Mouse (Mus musculus): ENCODE measurements around the gene Hist1h4i.
"Not testable (repeated sequence)": the region's sequence is repeated elsewhere in the genome, so short reads cannot be mapped to it uniquely, and the experiment has no call there.

The Hist1h4i gene

DNA sequence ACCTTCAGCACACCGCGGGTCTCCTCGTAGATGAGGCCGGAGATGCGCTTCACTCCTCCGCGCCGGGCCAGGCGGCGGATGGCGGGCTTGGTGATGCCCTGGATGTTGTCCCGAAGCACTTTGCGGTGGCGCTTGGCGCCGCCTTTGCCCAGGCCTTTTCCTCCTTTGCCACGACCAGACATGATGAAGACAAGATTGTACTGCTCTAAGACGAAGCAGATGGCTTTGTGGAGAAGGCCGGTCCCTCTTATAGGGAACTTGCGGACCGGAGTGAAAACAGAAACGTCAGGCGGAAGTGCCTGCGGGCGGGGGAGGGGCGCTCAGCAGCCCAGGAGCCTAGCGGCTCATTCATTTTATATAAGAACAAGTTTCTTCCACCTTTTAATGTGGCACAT, at the start of gene Hist1h4i:
Hist1h4i (minus strand) TSS at position 221 of the 395 bp plus-strand sequence.
- peak; percentile 96 for DNase-seq

DNA sequence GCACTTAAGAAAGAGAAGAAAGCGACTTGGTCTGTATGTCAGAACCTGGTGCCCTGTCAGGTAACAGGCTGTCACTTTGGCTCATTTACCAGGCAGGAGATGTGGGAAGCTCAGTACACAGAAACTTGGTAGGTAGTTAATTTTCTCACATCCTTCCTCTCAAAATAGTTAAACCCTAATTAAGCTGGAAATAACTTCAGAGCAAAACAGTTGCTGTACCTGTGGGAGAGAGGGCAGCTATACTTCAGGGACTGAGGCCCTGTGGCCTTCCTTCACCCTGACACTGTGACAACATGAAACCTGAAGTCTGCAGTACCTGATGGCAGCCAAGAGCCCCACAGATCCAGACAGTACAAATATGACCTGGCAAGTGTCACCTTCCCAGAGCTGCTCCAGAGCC, 43.0 kb upstream of the Hist1h4i start, which contains the start of gene Vmn1r188:
Vmn1r188 (plus strand) TSS at position 301 of the 400 bp plus-strand sequence.
- DNase-seq: not testable (repeated sequence)

DNA sequence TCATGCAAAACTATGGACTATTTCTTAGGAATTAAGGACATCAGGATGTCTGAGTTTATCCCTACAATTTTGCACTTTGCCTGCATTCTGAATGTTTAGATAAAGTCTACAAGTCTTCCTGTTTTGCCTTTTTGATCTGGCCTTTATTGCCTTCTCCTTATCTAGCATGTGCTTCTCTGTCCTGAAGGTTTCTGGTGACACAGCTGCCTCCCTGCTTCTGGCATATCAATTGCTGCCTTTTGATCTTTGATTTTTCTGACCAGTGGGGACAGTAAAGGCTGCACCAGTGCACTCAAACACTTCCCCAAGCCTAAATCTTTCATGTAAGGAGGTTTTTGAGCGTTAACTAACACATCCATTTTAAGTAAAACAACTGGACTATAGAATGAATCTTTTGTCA, 22.3 kb upstream of the Hist1h4i start:
- DNase-seq: no peak

DNA sequence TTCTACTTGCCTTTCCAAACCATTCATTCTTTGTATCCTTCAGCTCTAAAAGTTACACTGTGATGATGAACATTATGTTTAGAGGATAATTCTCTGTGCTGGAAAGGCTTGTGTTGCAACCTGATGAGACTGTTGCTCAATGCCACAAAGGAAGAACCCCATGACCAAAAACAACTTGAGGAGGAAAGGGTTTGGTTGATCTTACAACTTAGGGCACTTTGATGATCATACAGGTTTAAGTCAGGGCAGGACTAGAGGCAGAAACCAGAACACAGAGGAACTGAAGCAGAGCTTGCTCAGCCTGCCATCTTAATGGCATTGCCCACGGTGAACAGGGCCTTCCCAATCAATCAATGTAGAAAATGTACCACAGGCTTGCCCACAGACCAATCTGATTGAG, 20.3 kb upstream of the Hist1h4i start:
- DNase-seq: no peak

DNA sequence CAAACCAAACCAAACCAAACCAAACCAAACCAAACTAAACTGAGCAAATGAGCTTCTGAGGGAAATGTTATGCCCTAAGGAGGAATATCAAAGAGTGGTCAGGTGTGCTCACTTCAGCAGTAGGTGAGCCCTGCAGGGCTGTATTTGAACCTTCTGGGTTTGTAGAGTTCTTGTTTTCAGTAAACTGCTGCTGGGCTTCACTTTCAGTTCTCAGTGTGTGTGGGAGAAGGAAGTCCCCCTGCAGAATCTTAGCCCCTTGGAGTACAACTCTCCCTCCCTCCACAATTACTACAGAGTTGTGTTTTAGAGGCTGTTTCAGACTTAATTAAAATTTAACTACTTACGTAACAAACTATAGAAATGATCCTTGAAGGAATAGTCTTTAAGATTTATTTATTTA, 12.6 kb upstream of the Hist1h4i start:
- DNase-seq: no peak

DNA sequence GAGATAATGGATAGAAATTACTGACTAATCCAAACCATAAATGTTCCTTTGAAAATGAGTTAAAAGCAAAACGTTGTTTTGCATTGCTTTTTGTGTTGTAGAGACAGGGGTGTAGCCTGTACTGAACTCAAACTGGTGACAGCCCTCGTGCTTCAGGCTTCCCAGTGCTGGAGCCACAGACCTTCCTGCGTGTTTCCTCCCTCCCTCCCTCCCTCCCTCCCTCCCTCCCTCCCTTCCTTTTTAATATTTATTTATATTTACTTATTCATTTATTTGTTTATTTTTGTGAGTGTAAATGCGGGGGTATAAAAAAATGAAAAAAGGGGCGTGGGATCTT, 10.3 kb upstream of the Hist1h4i start:
- no peak for DNase-seq

DNA sequence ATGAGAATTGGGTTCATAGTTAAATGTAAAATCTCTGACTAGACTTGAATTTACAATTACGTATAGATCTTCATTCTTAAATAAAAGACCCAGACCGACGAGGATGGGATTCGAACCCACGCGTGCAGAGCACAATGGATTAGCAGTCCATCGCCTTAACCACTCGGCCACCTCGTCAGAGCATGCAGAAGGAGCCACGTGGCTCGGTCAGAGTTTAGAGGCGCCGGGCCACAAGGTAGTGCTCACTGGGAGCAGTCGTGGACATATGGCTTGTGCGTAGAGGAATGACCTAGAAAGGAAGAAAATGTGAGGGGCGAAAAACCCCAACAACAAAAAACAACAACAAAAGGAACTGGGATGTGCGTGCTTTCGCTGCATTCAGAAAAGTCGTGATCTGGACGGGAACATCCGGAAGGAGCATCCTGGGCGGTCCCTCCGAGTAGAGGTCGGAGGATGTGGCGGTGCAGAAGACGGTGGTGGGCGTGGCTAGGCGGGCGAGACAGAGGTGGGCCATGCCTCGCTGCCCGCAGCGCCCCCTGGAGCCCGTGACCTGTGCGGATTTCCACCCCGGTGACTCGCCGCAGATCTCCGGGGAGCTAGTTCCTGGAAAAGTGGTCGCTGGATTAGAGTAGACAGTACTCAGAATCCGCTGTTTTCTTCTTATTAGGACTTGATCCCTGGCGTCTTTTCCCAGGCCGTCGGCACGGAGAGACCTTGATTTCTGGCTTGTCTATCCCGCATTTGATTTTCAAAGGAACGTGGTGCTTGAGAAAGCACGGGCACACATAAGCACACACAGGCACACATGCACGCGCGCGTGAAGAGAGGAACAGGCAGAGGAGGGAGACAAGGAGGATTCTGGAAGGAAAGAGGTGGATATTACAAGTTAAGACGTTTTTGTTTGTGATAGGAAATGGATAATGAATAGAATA, 9.7 kb upstream of the Hist1h4i start:
- DNase-seq: peak; percentile 95

DNA sequence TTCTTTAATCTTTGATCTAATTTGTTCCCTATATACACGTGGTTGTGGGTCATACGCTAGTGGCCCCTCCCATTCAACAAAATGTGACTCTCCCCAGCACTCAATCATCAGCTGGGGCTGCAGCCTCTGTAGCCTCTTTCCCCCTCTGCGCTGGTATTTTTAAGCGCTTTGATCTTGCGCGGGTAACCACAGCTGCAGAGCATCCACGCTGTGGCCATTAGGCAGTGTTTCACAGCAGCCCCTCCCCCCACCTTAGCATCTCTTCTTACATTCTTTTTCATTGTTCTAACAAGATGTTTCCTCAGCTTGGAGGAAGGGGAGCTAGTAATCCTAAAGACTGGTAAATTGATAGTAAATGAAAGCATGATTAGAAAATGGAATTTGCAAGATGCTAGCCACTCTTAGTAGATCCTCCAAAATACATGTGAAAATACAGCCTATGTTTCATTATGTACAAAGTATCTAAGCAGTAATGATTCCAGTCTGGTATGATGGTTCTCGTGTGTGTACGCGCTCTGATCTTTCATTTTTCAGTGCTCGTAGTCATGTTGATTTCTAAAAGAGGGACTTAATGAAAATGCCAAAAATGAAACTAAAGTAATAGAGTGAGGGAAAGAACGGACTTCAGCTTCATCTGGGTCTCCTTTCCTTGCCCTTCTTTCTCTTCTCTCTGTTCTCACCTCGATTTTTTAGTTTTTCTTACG, 8.7 kb upstream of the Hist1h4i start:
- DNase-seq: peak; percentile 41

DNA sequence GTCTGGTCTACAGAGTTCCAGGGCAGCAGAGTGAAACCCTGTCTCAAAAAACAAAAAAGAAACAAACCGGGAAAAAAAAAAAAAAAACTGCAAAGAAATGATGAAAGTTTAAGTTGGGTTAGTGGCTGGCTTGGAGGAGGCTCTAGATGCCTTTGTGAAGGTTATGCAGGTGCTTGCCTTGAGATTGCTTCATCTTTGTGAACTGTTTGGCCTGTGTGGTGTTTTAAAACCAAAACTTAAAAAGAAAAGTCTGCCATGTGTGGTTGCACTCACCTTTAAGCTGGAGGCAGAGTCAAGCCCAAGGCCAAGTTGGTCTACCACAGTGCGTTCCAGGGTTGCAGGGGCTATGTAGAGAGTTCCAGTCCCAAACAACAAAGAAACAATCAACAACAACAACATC, 7.9 kb upstream of the Hist1h4i start:
- no peak for DNase-seq

DNA sequence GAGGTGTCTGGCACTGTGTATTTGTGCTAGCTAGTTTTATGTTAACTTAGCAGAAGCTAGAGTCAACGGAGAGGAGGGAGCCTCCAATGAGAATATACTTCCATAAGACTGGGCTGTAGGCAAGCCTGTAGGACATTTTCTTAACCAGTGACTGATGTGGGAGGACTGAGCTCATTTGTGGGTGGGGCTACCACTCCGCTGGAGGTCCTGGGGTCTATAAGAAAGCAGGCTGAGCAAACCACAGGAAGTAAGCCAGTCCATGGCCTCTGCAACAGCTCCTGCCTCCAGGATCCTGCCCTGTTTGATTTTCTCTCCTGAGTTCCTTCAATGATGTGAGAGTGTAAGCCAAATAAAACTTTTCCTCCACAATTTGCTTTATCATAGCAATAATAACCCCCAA, 4.1 kb upstream of the Hist1h4i start:
- DNase-seq: no peak

DNA sequence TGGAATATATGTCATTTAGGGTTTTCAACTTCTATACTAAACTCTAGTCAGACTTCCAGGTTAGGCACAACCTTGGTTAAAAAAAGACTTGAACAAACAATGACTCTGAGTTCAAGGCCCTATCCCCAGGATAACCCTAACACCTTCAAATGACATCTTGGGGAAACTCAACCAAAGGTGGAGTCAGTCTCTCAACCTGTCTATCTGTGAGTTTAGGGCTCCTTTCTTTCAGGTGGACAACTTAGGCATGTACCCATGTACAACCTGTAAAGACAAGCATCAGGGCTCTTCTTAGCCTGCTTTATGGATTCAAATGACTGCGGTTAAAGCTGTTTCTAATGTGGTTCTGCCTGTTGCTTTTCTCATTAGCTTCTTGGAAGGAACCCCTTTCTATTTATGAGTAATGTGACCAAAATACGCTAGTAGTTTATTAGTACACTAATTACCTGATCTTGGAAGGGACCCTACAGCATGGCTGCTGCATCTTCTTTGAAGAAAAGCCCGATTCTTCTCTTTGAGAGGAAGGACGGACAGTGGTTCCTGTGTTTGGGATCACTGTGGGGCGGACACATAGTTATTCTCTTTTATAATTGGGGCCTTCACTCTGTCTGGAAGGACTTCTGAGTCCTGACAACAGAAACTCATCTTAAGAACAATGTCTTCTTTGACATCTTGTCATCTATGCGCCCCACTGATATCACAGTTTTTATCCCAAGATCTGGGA, 3.4 kb upstream of the Hist1h4i start:
- DNase-seq: no peak

DNA sequence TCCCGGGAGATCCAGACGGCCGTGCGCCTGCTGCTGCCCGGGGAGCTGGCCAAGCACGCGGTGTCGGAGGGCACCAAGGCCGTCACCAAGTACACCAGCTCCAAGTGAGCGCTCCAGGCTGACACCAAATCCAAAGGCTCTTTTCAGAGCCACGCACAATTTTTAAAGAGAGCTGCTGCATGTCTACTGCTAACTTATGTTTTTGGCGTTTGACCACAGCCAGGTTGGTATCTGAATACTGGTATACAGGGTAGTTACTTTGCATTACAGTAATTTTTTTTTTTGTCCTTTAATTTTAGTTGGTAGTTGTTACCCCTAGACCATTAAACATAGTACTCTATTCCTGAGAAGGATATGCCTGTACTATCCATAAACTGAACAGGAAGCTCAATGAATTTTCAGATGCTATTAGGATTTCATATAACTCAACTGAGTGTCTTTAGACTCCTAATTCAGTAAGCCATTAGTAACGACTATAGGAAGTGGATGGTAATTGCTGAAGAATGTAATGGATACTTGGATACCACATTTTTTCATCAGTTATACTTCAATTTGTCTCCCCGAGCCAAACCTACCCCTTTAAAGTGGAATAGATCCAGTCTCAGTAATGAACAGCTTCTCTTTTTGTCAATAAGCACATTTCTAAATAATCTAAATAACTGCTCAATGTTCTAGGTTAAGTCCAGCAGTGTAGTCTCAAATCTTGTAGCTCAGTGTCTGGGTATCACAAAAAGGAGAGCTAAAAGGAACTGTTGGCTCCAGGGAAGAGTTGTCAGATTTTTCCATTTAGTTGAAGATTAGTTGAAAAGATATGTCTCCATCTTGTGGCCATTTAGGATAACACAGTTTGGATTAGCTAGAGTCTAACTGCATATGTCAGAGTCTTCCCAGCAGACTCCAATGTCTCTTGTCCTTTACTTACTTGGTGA, 2.6 kb upstream of the Hist1h4i start:
- DNase-seq: peak; percentile 46

DNA sequence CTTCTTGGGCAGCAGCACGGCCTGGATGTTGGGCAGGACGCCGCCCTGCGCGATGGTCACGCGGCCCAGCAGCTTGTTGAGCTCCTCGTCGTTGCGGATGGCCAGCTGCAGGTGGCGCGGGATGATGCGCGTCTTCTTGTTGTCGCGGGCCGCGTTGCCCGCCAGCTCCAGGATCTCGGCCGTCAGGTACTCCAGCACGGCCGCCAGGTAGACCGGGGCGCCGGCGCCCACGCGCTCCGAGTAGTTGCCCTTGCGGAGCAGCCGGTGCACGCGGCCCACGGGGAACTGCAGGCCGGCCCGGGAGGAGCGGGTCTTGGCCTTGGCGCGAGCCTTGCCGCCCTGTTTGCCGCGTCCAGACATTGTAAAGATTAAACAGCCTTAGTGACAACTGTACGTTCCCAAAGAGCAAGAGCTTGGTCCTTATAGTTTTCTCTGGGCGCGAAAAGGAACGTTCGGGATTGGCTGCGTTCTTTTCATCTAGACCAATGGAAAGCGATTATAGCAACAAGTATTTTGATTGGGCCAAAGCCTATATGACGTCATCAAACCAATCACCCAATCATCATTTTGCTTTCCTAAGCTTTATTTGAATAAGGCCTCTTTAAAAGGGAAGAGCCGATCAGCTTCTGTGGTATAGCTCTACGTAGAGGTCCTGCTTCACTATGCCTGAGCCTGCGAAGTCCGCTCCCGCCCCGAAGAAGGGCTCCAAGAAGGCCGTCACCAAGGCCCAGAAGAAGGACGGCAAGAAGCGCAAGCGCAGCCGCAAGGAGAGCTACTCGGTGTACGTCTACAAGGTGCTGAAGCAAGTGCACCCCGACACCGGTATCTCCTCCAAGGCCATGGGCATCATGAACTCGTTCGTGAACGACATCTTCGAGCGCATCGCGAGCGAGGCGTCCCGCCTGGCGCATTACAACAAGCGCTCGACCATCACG, 1.7 kb upstream of the Hist1h4i start, which contains the start of the genes Hist1h2ag and Hist1h2bj:
Hist1h2ag (minus strand) TSS at position 377 of the 935 bp plus-strand sequence.
Hist1h2bj (plus strand) TSS at position 647 of the 935 bp plus-strand sequence.
- peak; percentile 94 for DNase-seq

DNA sequence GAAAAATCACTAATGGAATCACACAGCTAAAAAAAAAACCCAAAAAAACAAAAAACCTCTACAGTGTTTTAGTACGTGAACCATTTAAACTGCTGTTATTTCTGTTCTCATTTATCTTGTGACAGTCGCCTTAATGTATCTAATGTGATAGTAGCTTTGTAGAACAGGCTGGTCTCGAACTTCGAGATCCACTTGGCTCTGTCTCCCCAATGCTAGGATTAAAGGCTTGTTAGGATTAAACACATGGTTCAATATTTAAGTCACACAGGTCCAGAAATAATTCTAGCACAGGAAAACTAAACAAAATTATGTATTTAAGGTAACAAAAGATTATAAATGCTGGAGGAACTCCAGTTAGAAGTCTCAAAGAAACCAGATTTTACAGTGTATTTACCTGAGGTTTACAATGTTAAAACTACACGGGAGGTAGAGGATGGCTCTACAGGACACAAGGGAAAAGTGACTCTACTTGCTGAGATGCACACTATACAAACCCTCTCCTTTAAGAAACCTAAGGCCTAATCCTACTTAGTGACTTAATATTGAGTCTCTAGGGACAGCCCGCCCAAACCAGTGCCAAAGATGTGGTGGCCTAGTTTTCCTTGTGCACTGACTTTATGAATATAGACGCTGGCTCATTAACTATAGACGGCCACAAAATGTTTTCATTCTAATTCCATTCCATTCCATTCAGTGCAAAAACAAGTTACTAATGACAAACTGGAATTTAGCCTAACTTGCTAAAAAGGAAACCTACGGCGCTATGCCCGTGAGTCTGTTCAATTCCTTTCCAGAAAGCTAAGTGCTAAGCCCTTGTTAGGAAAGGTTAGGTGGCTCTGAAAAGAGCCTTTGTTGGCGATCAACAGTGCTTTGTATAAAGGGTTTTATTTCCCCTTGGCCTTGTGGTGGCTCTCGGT, 747 bp upstream of the Hist1h4i start:
- DNase-seq: no peak

DNA sequence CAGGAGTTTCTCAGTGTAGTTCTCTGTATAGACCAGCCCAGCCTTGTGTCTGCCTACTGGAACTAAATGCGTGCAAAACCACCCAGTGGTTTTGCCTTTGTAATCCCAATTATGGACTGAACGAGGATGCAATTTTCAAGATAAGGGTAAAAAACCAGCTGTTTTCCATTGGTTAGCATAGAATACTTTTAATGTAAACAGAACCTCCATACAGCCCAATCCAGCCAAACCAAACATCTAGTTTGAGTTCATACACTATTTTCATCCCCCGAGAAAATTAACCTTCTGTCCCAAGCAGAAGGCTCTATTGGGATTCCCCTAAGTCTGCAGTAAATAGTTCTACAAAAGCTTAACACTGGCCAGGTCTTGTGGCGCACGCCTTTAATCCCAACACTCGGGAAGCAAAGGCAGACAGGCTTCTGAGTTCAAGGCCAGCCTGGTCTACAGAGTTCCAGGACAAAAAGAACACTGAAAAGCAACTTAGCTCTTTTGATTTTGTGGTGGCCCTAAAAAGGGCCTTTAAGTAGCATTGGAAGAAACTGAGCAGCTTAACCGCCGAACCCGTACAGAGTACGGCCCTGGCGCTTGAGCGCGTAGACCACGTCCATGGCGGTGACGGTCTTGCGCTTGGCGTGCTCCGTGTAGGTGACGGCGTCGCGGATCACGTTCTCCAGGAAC, 559 bp downstream of the Hist1h4i start:
- no peak for DNase-seq

DNA sequence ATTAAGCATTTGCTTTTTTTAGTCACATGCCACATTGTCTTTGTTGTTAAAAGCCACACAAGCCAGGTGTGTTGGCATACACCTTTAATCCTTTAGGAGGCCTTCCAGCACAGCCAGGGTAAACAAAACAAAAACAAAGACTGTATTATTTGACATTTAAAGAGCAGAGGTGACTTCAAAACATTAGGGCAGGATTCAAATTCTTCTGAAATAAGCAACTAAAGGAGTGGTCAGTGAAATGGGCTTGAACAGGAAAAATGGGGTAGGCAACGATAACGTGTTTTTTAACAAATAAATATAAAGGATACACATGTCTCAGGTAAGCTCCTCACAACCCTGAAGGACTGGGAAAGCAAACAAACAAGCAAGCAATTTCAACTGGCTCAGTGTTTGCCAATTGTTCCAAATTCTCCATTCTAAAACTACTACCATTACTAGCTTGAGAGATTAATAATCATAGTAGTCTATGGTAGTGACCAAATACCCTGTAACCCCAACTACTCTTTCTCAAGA, 1.2 kb downstream of the Hist1h4i start:
- no peak for DNase-seq

DNA sequence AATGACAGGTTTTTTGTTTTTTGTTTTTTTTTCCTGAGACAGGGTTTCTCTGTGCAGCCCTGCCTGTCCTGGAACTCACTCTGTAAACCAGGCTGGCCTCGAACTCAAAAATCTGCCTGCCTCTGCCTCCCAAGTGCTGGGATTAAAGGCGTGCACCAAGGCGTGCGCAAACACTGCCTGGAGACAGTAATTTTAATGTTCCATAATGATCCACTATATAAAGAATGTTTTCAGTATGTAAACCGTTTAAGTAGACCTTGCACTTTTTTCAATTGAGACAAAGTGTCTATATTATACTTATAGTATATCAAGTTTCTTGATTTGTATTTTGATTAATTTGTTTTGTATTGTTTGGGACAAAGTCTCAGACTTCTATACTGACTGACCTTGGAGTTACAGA, 1.8 kb downstream of the Hist1h4i start:
- DNase-seq: no peak

DNA sequence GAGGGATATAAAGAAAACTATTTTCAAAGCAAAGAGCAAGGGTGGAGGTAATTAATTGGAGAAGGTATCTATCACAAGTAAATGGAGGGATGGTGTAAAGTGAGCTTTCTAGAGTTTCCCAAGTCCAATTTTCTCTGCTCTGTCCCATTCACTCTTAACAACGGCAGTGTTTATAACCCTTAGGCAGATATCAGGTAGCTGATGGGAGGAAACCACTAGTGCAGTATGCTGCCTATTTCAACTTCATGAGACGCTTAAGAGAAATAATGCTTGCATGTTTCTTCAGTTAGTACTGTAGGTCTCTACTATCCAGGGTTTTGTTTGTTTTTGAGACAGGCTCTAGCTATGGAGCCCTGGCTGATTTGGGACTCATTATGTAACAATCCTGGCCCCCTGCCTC, 3.7 kb downstream of the Hist1h4i start:
- no peak for DNase-seq

DNA sequence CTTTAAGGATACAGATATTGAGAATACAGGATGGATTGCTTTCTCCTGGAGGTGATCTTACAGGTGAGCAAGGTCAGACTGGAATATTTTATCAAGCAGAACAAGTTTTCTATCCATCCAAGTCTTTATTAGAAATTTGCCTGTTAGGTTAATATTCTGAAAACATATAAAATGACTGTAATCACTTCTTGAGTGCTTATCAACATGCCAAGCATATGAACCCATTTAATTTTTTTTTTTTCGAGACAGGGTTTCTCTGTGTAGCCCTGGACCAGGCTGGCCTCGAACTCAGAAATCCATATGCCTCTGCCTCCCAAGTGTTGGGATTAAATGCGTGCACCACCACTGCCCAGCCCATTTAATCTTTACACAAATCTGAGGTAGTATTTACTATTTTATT, 4.2 kb downstream of the Hist1h4i start:
- no peak for DNase-seq
